Mouse (Mus musculus) G1E (cell line): ENCODE data around the gene Egfr. TPM values are rescaled to one million over a fixed set of nuclear protein-coding genes. Genes with fewer than 3 reads are reported as not detected.

Source experiments
- ATAC-seq: 2 replicates; pipeline ENCODE4 v1.8.0; 2016; ENCODE audit warnings: mild to moderate bottlenecking; ENCODE audit not compliant: insufficient number of reproducible peaks, poor library complexity, low FRiP score, severe bottlenecking; ENCODE audit errors: extremely low read depth
- DNase-seq: peaks from one replicate; pipeline ENCODE4 v3.0.0; 2012; ENCODE audit warnings: low spot score
- H3K27me3 ChIP-seq: 2 replicates; pipeline ENCODE4 v1.6.1; 2012; ENCODE audit warnings: mild to moderate bottlenecking, low read length, inconsistent platforms; ENCODE audit not compliant: insufficient read depth
- H3K36me3 ChIP-seq: replicated peaks from 2 replicates; pipeline ENCODE3; 2012; ENCODE audit warnings: mild to moderate bottlenecking, inconsistent platforms
- H3K4me1 ChIP-seq: 2 replicates; pipeline ENCODE4 v1.6.1; 2012; ENCODE audit warnings: low read depth, low read length, inconsistent platforms, mixed read lengths; ENCODE audit not compliant: insufficient read depth
- H3K4me3 ChIP-seq: 2 replicates; pipeline ENCODE4 v1.5.1; 2012; ENCODE audit warnings: low read depth, mild to moderate bottlenecking, inconsistent platforms, low read length, moderate library complexity, mixed read lengths
- H3K9me3 ChIP-seq: replicated peaks from 2 replicates; pipeline ENCODE4 v1.6.1; 2012; ENCODE audit warnings: inconsistent platforms
- CTCF ChIP-seq: IDR thresholded peaks from 2 replicates; pipeline ENCODE4 v1.5.1; 2012; ENCODE audit warnings: low read depth, low read length, inconsistent platforms, mixed read lengths
- GATA1 ChIP-seq: IDR thresholded peaks from 2 replicates; pipeline ENCODE4 v1.6.1; 2012; ENCODE audit warnings: borderline replicate concordance, low read length, inconsistent platforms, mixed read lengths
- GATA2 ChIP-seq: IDR thresholded peaks from 2 replicates; pipeline ENCODE4 v1.6.1; 2012; ENCODE audit warnings: low read depth, low read length, inconsistent platforms, borderline replicate concordance
- POLR2AphosphoS5 ChIP-seq: IDR thresholded peaks from 2 replicates; pipeline ENCODE4 v1.6.1; 2012; ENCODE audit warnings: low read depth, low read length, inconsistent platforms; ENCODE audit not compliant: insufficient replicate concordance
- TAL1 ChIP-seq: conservative IDR thresholded peaks from 2 replicates; pipeline ENCODE4 v1.6.1; 2012; ENCODE audit warnings: low read depth, low read length, inconsistent platforms, mixed read lengths
- polyA plus RNA-seq: library from polyadenylated mRNA; stranded (reverse); fragments of >175 nt; gene quantifications from 2 replicates; pipeline ENCODE4 v1.2.3, GENCODE M21; 2012
- total RNA-seq, 2 experiments: library from RNA; stranded (forward) in 1 of 2; stranded (reverse) in 1 of 2; fragments of 200-1000 nt in 1 of 2; fragments of >200 nt in 1 of 2; fragmentation: Nextera tagmentation in 1 of 2; gene quantifications; 2 replicates each; pipeline ENCODE4 v1.2.3; 2014 to 2017

Egfr gene
- total and polyA plus RNA-seq, 3 experiments = 0.05 TPM; not detected in 2

DNA sequence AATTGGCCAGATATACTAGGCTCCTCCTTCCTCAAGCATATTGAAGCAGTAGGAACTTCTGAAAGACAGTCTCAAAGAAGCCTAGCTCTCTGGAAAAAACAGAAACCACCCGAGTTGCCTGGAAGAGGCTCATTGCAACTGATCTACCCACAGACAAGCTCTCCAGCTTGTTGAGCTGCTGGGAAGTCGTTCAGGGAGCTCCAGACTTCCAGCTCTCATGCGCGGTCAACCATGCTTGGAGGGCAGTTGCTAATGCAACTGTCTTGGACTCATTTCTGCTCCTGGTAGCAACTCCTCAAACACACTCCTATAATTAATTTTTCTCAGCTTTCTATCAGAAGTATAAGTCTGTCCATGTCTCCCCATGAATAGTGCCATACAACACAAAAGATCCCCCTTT lies 191.0 kb downstream of the Egfr start:
- TF ChIP-seq TAL1 = no peak
- no peak for TF ChIP-seq GATA1
- no peak for TF ChIP-seq GATA2
- TF ChIP-seq POLR2AphosphoS5 = no peak
- TF ChIP-seq CTCF = no peak

DNA sequence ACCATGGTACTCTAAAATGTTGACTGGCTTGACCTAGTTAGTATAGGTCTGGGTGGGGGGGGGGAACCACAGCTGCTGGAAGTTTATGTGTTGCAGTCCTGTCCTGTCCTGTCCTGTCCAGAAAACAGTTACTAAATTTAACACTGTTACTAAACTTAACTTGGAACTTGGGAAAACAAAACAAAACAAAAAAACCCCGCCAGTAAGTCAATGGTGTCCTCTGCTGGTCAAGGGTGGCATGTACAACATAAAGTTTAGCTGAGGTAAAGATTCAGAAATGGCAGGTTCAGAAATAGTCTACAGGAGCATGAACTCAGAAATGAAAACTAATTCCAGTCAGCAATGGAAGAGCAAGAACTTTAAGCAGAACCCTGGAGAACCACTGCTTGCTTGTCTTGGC lies 196.8 kb downstream of the Egfr start:
- H3K4me3 ChIP-seq = no peak overlapping the region
- peaks cover 7% of the 10 kb centered on the region for H3K36me3 ChIP-seq
- H3K9me3 ChIP-seq = no peaks in the 10 kb centered on the region
- no peaks in the 10 kb centered on the region for H3K27me3 ChIP-seq
- no peak for ATAC-seq
- H3K4me1 ChIP-seq = peaks cover 35% of the 10 kb centered on the region
- no peak for DNase-seq
- TF ChIP-seq GATA1 = no peak
- peak; percentile 58 for TF ChIP-seq CTCF

More for the DNA sequence above, 191.0 kb downstream of the Egfr start:
- Histone ChIP-seq H3K36me3 (no peaks in the 10 kb centered on the region), H3K9me3 (no peaks in the 10 kb centered on the region), H3K4me3 (no peak overlapping the region), H3K4me1 (peaks cover 2% of the 10 kb centered on the region; the same call in 1 of the 2 replicates), H3K27me3 (peaks cover 5% of the 10 kb centered on the region; the same call in 1 of the 2 replicates)
- no peak for DNase-seq
- ATAC-seq = no peak

DNA sequence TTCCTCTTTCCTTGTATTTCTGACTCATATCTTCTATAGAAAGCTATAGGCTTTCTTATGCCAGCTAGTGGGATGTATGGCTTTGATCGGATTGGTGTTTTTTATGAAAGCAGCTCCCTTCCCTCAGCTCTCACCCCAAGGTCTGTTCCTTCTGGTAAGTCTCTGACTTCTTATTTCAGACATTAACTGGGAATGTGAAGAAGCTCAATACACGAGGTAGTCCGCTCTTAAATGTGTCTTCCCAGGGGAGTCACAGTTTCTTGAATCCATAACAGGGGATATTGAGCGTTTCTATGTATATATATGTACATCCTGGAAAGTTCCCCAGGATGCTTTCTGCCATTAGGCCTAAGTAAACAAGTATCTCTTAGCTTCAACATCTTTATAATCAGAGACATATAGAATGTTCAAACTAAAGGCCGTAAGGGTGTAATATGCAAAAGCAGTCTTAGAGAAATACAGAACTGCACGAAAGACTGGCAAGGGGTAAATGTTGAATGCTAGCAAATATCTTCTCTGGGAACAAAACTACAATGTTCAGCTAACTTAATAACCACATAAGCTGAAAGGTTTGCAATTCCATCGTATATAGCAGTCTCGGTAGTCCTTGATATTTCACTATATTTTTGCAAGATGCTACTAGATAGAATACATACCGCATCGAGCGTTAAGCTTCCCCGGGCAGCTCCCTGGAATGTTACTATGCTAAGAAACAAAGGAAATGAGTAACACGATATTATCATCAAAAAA lies 198.4 kb downstream of the Egfr start:
- H3K4me3 ChIP-seq = peak overlapping the region; percentile 85
- no peak for TF ChIP-seq CTCF
- no peak for DNase-seq
- H3K4me1 ChIP-seq = peaks cover 39% of the 10 kb centered on the region
- peaks cover 12% of the 10 kb centered on the region for H3K36me3 ChIP-seq
- no peaks in the 10 kb centered on the region for H3K27me3 ChIP-seq
- no peaks in the 10 kb centered on the region for H3K9me3 ChIP-seq
- ATAC-seq = no peak

DNA sequence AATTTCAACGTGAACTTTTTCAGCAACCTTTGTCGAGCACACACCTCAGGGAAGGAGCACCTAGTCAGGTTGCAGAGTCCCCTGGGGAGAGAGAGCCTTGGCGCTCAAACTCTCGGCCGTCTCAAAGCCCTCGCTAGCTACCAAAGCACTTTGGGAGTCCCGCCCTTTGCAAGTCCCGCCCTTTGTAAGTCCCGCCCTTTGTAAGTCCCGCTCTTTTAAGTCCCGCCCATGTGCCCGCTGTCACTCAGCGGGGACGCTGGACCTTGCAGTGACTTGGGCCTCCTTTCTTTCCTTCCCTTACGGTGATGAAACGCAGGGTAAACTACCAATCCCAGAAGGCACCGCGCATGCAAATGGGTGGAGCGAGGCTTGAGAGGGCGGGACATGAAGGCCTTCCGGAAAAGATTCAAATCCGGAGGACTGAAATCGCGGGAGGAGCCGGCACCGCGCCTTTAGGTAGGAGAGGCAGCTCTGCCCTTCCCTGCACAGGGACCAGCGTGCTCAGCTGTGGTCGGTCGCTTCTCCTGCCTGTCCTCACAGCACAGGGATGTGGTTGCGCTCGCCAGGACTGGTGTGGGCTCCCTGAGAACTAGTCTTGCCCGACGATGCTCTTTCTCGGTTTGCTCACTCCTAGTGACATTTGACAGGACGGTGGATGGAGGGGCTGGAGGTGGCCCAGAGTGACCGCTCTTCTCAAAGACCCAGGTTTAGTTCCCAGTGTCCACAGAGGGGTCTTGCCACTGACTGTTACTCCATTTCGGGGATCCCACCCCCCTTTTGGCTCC lies 199.2 kb downstream of the Egfr start, which contains the start of gene Fbxo48:
Fbxo48 (plus strand) TSS at position 400 of the 785 bp plus-strand sequence.
- DNase-seq (peak; percentile 66), ATAC-seq (peak; percentile 96)
- Histone ChIP-seq H3K36me3 (peaks cover 18% of the 10 kb centered on the region), H3K27me3 (no peaks in the 10 kb centered on the region), H3K9me3 (no peaks in the 10 kb centered on the region), H3K4me3 (peak within 1 kb of the TSS; percentile 85), H3K4me1 (peaks cover 39% of the 10 kb centered on the region)
- no peak for TF ChIP-seq TAL1
- TF ChIP-seq CTCF = no peak
- TF ChIP-seq GATA2 = no peak
- TF ChIP-seq GATA1 = no peak
- no peak for TF ChIP-seq POLR2AphosphoS5

GRCm38 (mm10) chr11:16951761-16952010 lies 199.7 kb downstream of the Egfr start:
- H3K36me3 ChIP-seq = peaks cover 23% of the 10 kb centered on the region
- no peaks in the 10 kb centered on the region for H3K9me3 ChIP-seq
- H3K4me1 ChIP-seq = peaks cover 44% of the 10 kb centered on the region
- H3K27me3 ChIP-seq = no peaks in the 10 kb centered on the region
- peak overlapping the region; percentile 85 for H3K4me3 ChIP-seq
- no peak for TF ChIP-seq GATA2
- no peak for TF ChIP-seq TAL1
- no peak for TF ChIP-seq POLR2AphosphoS5
- no peak for TF ChIP-seq GATA1
- TF ChIP-seq CTCF = no peak
- DNase-seq (no peak), ATAC-seq (peak; percentile 2; the same call in 1 of the 2 replicates)

- no peak for TF ChIP-seq CTCF
- TF ChIP-seq TAL1 = no peak
- no peak for TF ChIP-seq GATA2
- no peak for TF ChIP-seq POLR2AphosphoS5
- TF ChIP-seq GATA1 = no peak
- DNase-seq (no peak), ATAC-seq (no peak)
- Histone ChIP-seq H3K36me3 (peaks cover 34% of the 10 kb centered on the region), H3K27me3 (no peaks in the 10 kb centered on the region), H3K9me3 (no peaks in the 10 kb centered on the region), H3K4me3 (no peak overlapping the region), H3K4me1 (peaks cover 49% of the 10 kb centered on the region)
Observed at GRCm38 (mm10) chr11:16956115-16956862, 204.3 kb downstream of the Egfr start.
